Mouse (Mus musculus): ENCODE data around the gene Cap1.

GRCm38 (mm10) chr4:122910577-122910976, 24.7 kb upstream of the Cap1 start:
- TF ChIP-seq CTCF (IDR thresholded peaks at IDR 0.05; ENCODE audit: control insufficient read depth, insufficient read depth, insufficient replicate concordance, low read depth, low read length) (peak; percentile 64; the same call in 1 of the 2 replicates), POLR2A (IDR thresholded peaks at IDR 0.05; ENCODE audit: control insufficient read depth, low read depth, low read length) (no peak)

Measured in testis, adult 2 months (tissue).